Mouse (Mus musculus): ENCODE measurements around the gene Tmem251.

GRCm38 (mm10) chr12:102722966-102723365 is 20.6 kb upstream of the Tmem251 start:
- TF ChIP-seq POLR2A (IDR thresholded peaks at IDR 0.05; ENCODE audit: low read depth, low read length) (no peak), CTCF (IDR thresholded peaks at IDR 0.05; ENCODE audit: extremely low read depth, insufficient read depth, insufficient read length, insufficient replicate concordance) (no peak)

All from spleen, adult 2 months (tissue).